Mouse (Mus musculus): ENCODE results near the gene Pla2g12b. TPM values are rescaled to one million over a fixed set of nuclear protein-coding genes. Genes with fewer than 3 reads are reported as not detected.

The Pla2g12b gene
- polyA plus RNA-seq (2014; fragmentation: Nextera tagmentation; extraction: Ambion mirVana): not detected in 2 replicates

- 75% methylated on average over 21 of the region's 21 CpGs for WGBS
- H3K9me3 ChIP-seq (ENCODE audit: control insufficient read depth, low read length): no peaks in the 10 kb centered on the region
Measured at GRCm38 (mm10) chr10:59402899-59403792, at the start of gene Pla2g12b. Gene Pla2g12b, plus strand, starts transcription at chr10:59403660.

GRCm38 (mm10) chr10:59354120-59354519 lies 49.3 kb upstream of the Pla2g12b start:
- Histone ChIP-seq H3K4me2 (ENCODE audit: low read depth, severe bottlenecking) (no peak overlapping the region), H3K9ac (ENCODE audit: low read length) (no peak overlapping the region), H3K27ac (replicated peaks; ENCODE audit: low read depth, low read length) (no peak overlapping the region), H3K9me3 (ENCODE audit: control insufficient read depth, low read length) (no peaks in the 10 kb centered on the region), H3K27me3 (ENCODE audit: control insufficient read depth, insufficient read depth, low read length) (no peaks in the 10 kb centered on the region), H3K4me3 (ENCODE audit: low read depth, low read length) (no peak overlapping the region), H3K4me1 (ENCODE audit: control insufficient read depth, insufficient read depth, low read length) (no peaks in the 10 kb centered on the region), H3K36me3 (ENCODE audit: control insufficient read depth, insufficient read depth, low read length) (peaks cover 17% of the 10 kb centered on the region)
- ATAC-seq (ENCODE audit: insufficient number of reproducible peaks, low FRiP score, low TSS enrichment, low read depth): no peak
- DNase-seq (ENCODE audit: low spot score): no peak
- 93% methylated on average over 12 of the region's 12 CpGs for WGBS

More at GRCm38 (mm10) chr10:59402899-59403792, at the start of gene Pla2g12b:
- DNase-seq (ENCODE audit: low spot score): no peak
- Histone ChIP-seq H3K27ac (replicated peaks; ENCODE audit: low read depth, low read length) (no peak within 1 kb of the TSS), H3K4me3 (ENCODE audit: low read depth, low read length) (no peak within 1 kb of the TSS), H3K36me3 (ENCODE audit: control insufficient read depth, insufficient read depth, low read length) (no peaks in the 10 kb centered on the region), H3K4me2 (ENCODE audit: low read depth, severe bottlenecking) (no peak within 1 kb of the TSS), H3K27me3 (ENCODE audit: control insufficient read depth, insufficient read depth, low read length) (no peaks in the 10 kb centered on the region), H3K4me1 (ENCODE audit: control insufficient read depth, insufficient read depth, low read length) (no peaks in the 10 kb centered on the region), H3K9ac (ENCODE audit: low read length) (no peak within 1 kb of the TSS)
- ATAC-seq (ENCODE audit: insufficient number of reproducible peaks, low FRiP score, low TSS enrichment, low read depth): no peak

GRCm38 (mm10) chr10:59355020-59355419 lies 48.4 kb upstream of the Pla2g12b start:
- Histone ChIP-seq H3K4me2 (ENCODE audit: low read depth, severe bottlenecking) (no peak overlapping the region), H3K27ac (replicated peaks; ENCODE audit: low read depth, low read length) (no peak overlapping the region), H3K4me1 (ENCODE audit: control insufficient read depth, insufficient read depth, low read length) (no peaks in the 10 kb centered on the region), H3K36me3 (ENCODE audit: control insufficient read depth, insufficient read depth, low read length) (peaks cover 15% of the 10 kb centered on the region), H3K9me3 (ENCODE audit: control insufficient read depth, low read length) (no peaks in the 10 kb centered on the region), H3K4me3 (ENCODE audit: low read depth, low read length) (no peak overlapping the region), H3K9ac (ENCODE audit: low read length) (no peak overlapping the region), H3K27me3 (ENCODE audit: control insufficient read depth, insufficient read depth, low read length) (no peaks in the 10 kb centered on the region)
- WGBS: 78% methylated on average over 8 of the region's 8 CpGs
- ATAC-seq (ENCODE audit: insufficient number of reproducible peaks, low FRiP score, low TSS enrichment, low read depth) (no peak), DNase-seq (ENCODE audit: low spot score) (no peak)

- H3K9me3 ChIP-seq (ENCODE audit: control insufficient read depth, low read length): no peaks in the 10 kb centered on the region
- peaks cover 14% of the 10 kb centered on the region; the same call in 1 of the 2 replicates for H3K36me3 ChIP-seq (ENCODE audit: control insufficient read depth, insufficient read depth, low read length)
- no peaks in the 10 kb centered on the region for H3K4me1 ChIP-seq (ENCODE audit: control insufficient read depth, insufficient read depth, low read length)
- H3K27me3 ChIP-seq (ENCODE audit: control insufficient read depth, insufficient read depth, low read length): no peaks in the 10 kb centered on the region
- no peak overlapping the region for H3K9ac ChIP-seq (ENCODE audit: low read length)
- no peak overlapping the region for H3K4me2 ChIP-seq (ENCODE audit: low read depth, severe bottlenecking)
- H3K27ac ChIP-seq (replicated peaks; ENCODE audit: low read depth, low read length): no peak overlapping the region
- no peak overlapping the region for H3K4me3 ChIP-seq (ENCODE audit: low read depth, low read length)
- DNase-seq (ENCODE audit: low spot score) (no peak), ATAC-seq (ENCODE audit: insufficient number of reproducible peaks, low FRiP score, low TSS enrichment, low read depth) (no peak)
- WGBS: 92% methylated on average over 4 of the region's 4 CpGs
Measured at GRCm38 (mm10) chr10:59358744-59359143, 44.7 kb upstream of the Pla2g12b start.

- WGBS: 87% methylated on average over 2 of the region's 2 CpGs
- H3K9ac ChIP-seq (ENCODE audit: low read length): no peak overlapping the region
- H3K27ac ChIP-seq (replicated peaks; ENCODE audit: low read depth, low read length): no peak overlapping the region
- no peaks in the 10 kb centered on the region for H3K9me3 ChIP-seq (ENCODE audit: control insufficient read depth, low read length)
- no peaks in the 10 kb centered on the region for H3K4me1 ChIP-seq (ENCODE audit: control insufficient read depth, insufficient read depth, low read length)
- DNase-seq (ENCODE audit: low spot score) (no peak), ATAC-seq (ENCODE audit: insufficient number of reproducible peaks, low FRiP score, low TSS enrichment, low read depth) (no peak)
- peaks cover 26% of the 10 kb centered on the region; the same call in 1 of the 2 replicates for H3K36me3 ChIP-seq (ENCODE audit: control insufficient read depth, insufficient read depth, low read length)
- H3K27me3 ChIP-seq (ENCODE audit: control insufficient read depth, insufficient read depth, low read length): no peaks in the 10 kb centered on the region
- H3K4me3 ChIP-seq (ENCODE audit: low read depth, low read length): no peak overlapping the region
- H3K4me2 ChIP-seq (ENCODE audit: low read depth, severe bottlenecking): no peak overlapping the region
Measured at GRCm38 (mm10) chr10:59363208-59363607, 40.3 kb upstream of the Pla2g12b start.

GRCm38 (mm10) chr10:59364551-59364950 lies 38.9 kb upstream of the Pla2g12b start:
- no peaks in the 10 kb centered on the region for H3K4me1 ChIP-seq (ENCODE audit: control insufficient read depth, insufficient read depth, low read length)
- H3K9ac ChIP-seq (ENCODE audit: low read length): no peak overlapping the region
- DNase-seq (ENCODE audit: low spot score): no peak
- no peaks in the 10 kb centered on the region for H3K27me3 ChIP-seq (ENCODE audit: control insufficient read depth, insufficient read depth, low read length)
- no peak overlapping the region for H3K4me2 ChIP-seq (ENCODE audit: low read depth, severe bottlenecking)
- H3K27ac ChIP-seq (replicated peaks; ENCODE audit: low read depth, low read length): no peak overlapping the region
- no peak for ATAC-seq (ENCODE audit: insufficient number of reproducible peaks, low FRiP score, low TSS enrichment, low read depth)
- H3K36me3 ChIP-seq (ENCODE audit: control insufficient read depth, insufficient read depth, low read length): peaks cover 26% of the 10 kb centered on the region; the same call in 1 of the 2 replicates
- WGBS: 94% methylated on average over 3 of the region's 3 CpGs
- H3K9me3 ChIP-seq (ENCODE audit: control insufficient read depth, low read length): no peaks in the 10 kb centered on the region
- no peak overlapping the region for H3K4me3 ChIP-seq (ENCODE audit: low read depth, low read length)

GRCm38 (mm10) chr10:59365804-59366589 lies 37.5 kb upstream of the Pla2g12b start:
- Histone ChIP-seq H3K36me3 (ENCODE audit: control insufficient read depth, insufficient read depth, low read length) (peaks cover 28% of the 10 kb centered on the region; the same call in 1 of the 2 replicates), H3K9me3 (ENCODE audit: control insufficient read depth, low read length) (no peaks in the 10 kb centered on the region), H3K9ac (ENCODE audit: low read length) (no peak overlapping the region), H3K27me3 (ENCODE audit: control insufficient read depth, insufficient read depth, low read length) (no peaks in the 10 kb centered on the region), H3K27ac (replicated peaks; ENCODE audit: low read depth, low read length) (no peak overlapping the region), H3K4me1 (ENCODE audit: control insufficient read depth, insufficient read depth, low read length) (no peaks in the 10 kb centered on the region), H3K4me2 (ENCODE audit: low read depth, severe bottlenecking) (no peak overlapping the region), H3K4me3 (ENCODE audit: low read depth, low read length) (no peak overlapping the region)
- no peak for DNase-seq (ENCODE audit: low spot score)
- WGBS: 88% methylated on average over 5 of the region's 5 CpGs
- no peak for ATAC-seq (ENCODE audit: insufficient number of reproducible peaks, low FRiP score, low TSS enrichment, low read depth)

- 90% methylated on average over 4 of the region's 4 CpGs for WGBS
Measured at GRCm38 (mm10) chr10:59366746-59367145, 36.7 kb upstream of the Pla2g12b start.

More at GRCm38 (mm10) chr10:59366746-59367145, 36.7 kb upstream of the Pla2g12b start:
- no peak overlapping the region for H3K4me3 ChIP-seq (ENCODE audit: low read depth, low read length)
- H3K4me2 ChIP-seq (ENCODE audit: low read depth, severe bottlenecking): no peak overlapping the region
- DNase-seq (ENCODE audit: low spot score) (no peak), ATAC-seq (ENCODE audit: insufficient number of reproducible peaks, low FRiP score, low TSS enrichment, low read depth) (no peak)
- H3K4me1 ChIP-seq (ENCODE audit: control insufficient read depth, insufficient read depth, low read length): no peaks in the 10 kb centered on the region
- H3K9me3 ChIP-seq (ENCODE audit: control insufficient read depth, low read length): no peaks in the 10 kb centered on the region
- no peaks in the 10 kb centered on the region for H3K27me3 ChIP-seq (ENCODE audit: control insufficient read depth, insufficient read depth, low read length)
- peaks cover 28% of the 10 kb centered on the region; the same call in 1 of the 2 replicates for H3K36me3 ChIP-seq (ENCODE audit: control insufficient read depth, insufficient read depth, low read length)
- H3K27ac ChIP-seq (replicated peaks; ENCODE audit: low read depth, low read length): no peak overlapping the region
- H3K9ac ChIP-seq (ENCODE audit: low read length): no peak overlapping the region

All from limb, embryonic 11.5 days (tissue).